Mouse (Mus musculus) lung, postnatal 0 days (tissue): Measurements from ENCODE around the gene Hax1. TPM values are rescaled to one million over a fixed set of nuclear protein-coding genes. Genes with fewer than 3 reads are reported as not detected.

Source experiments
- ATAC-seq: fragments of 200-750 bp; cut with Nextera tagmentation; 2 replicates; pipeline ENCODE4 v1.8.0; 2017; ENCODE audit warnings: moderate library complexity
- DNase-seq: peaks from one replicate; pipeline ENCODE4 v3.0.0-alpha.2; 2016; ENCODE audit warnings: low spot score
- H3K27ac ChIP-seq: fragments of 300-500 bp; sonication (generic); 2 replicates; pipeline ENCODE4 v1.5.1; 2014; ENCODE audit warnings: antibody characterized with exemption, mild to moderate bottlenecking, low read length, mixed read lengths
- H3K27me3 ChIP-seq: fragments of 300-500 bp; sonication (generic); replicated peaks from 2 replicates; pipeline ENCODE4 v1.6.1; 2014; ENCODE audit warnings: low read length, mixed read lengths; ENCODE audit not compliant: insufficient read depth
- H3K36me3 ChIP-seq: fragments of 300-500 bp; sonication (generic); 2 replicates; pipeline ENCODE4 v1.6.1; 2014; ENCODE audit warnings: low read length, mixed read lengths; ENCODE audit not compliant: insufficient read depth
- H3K4me1 ChIP-seq: fragments of 300-500 bp; sonication (generic); 2 replicates; pipeline ENCODE4 v1.6.1; 2014; ENCODE audit warnings: antibody characterized with exemption, low read depth, low read length, mixed read lengths; ENCODE audit not compliant: insufficient read depth
- H3K4me2 ChIP-seq: fragments of 300-500 bp; sonication (generic); replicated peaks from 2 replicates; pipeline ENCODE4 v1.6.1; 2014; ENCODE audit warnings: low read depth, mild to moderate bottlenecking, low read length, moderate library complexity, mixed read lengths
- H3K4me3 ChIP-seq: fragments of 300-500 bp; sonication (generic); 2 replicates; pipeline ENCODE4 v1.5.1; 2014; ENCODE audit warnings: low read depth, low read length
- H3K9ac ChIP-seq: fragments of 300-500 bp; sonication (generic); replicated peaks from 2 replicates; pipeline ENCODE4 v1.6.1; 2014; ENCODE audit warnings: low read depth, mild to moderate bottlenecking
- H3K9me3 ChIP-seq: fragments of 300-500 bp; sonication (generic); 2 replicates; pipeline ENCODE4 v1.6.1; 2016; ENCODE audit warnings: low read length, mixed read lengths
- CTCF ChIP-seq: IDR thresholded peaks from 2 replicates; pipeline ENCODE4 v1.5.1; 2016; ENCODE audit warnings: antibody characterized with exemption, mild to moderate bottlenecking
- EP300 ChIP-seq: IDR thresholded peaks from 2 replicates; pipeline ENCODE4 v1.6.1; 2016; ENCODE audit warnings: antibody characterized with exemption, mild to moderate bottlenecking, control low read depth
- whole genome bisulfite sequencing: fragments of 180-500 bp; shearing (Covaris S2); extraction: QIAGEN DNeasy Blood & Tissue Kit; methylation state at CpG from one replicate; pipeline ENCODE4 v1.1.7; 2014; 5-methylcytosine and 5-hydroxymethylcytosine counted together
- polyA plus RNA-seq: library from polyadenylated mRNA; unstranded; fragments of >200 nt; fragmentation: Nextera tagmentation; extraction: Ambion mirVana; gene quantifications from 2 replicates; pipeline ENCODE4 v1.2.1, GENCODE M21; 2015

The Hax1 gene
- polyA plus RNA-seq, 1 experiment from 2014 or later: 93.6 TPM

- TF ChIP-seq CTCF (no peak), EP300 (no peak)
- Histone ChIP-seq H3K4me2 (no peak overlapping the region), H3K4me1 (no peaks in the 10 kb centered on the region), H3K36me3 (no peaks in the 10 kb centered on the region), H3K27me3 (no peaks in the 10 kb centered on the region), H3K9me3 (no peaks in the 10 kb centered on the region), H3K27ac (no peak overlapping the region), H3K4me3 (no peak overlapping the region), H3K9ac (no peak overlapping the region)
- WGBS: 73% methylated on average over 5 of the region's 5 CpGs
- DNase-seq (no peak), ATAC-seq (no peak)
These were observed 16.2 kb downstream of the Hax1 start for GRCm38 (mm10) chr3:89982426-89982825.

- TF ChIP-seq EP300 (no peak), CTCF (no peak)
- Histone ChIP-seq H3K27me3 (no peaks in the 10 kb centered on the region), H3K36me3 (no peaks in the 10 kb centered on the region), H3K4me2 (no peak overlapping the region), H3K4me3 (no peak overlapping the region), H3K27ac (no peak overlapping the region), H3K4me1 (no peaks in the 10 kb centered on the region), H3K9me3 (no peaks in the 10 kb centered on the region), H3K9ac (no peak overlapping the region)
- DNase-seq: no peak
- ATAC-seq: no peak
These were observed 21.7 kb downstream of the Hax1 start for GRCm38 (mm10) chr3:89976859-89977258.

GRCm38 (mm10) chr3:89968509-89968908 is 30.1 kb downstream of the Hax1 start:
- Histone ChIP-seq H3K4me3 (no peak overlapping the region), H3K9ac (no peak overlapping the region), H3K4me1 (peaks cover 6% of the 10 kb centered on the region; the same call in 1 of the 2 replicates), H3K4me2 (no peak overlapping the region), H3K36me3 (no peaks in the 10 kb centered on the region), H3K27ac (no peak overlapping the region), H3K9me3 (no peaks in the 10 kb centered on the region), H3K27me3 (no peaks in the 10 kb centered on the region)
- 53% methylated on average over 7 of the region's 7 CpGs for WGBS
- TF ChIP-seq EP300 (no peak), CTCF (no peak)
- ATAC-seq (no peak), DNase-seq (no peak)

- H3K27me3 ChIP-seq: no peaks in the 10 kb centered on the region
- no peak for ATAC-seq
- peak; percentile 27 for DNase-seq
- H3K36me3 ChIP-seq: no peaks in the 10 kb centered on the region
- H3K9me3 ChIP-seq: no peaks in the 10 kb centered on the region
- H3K9ac ChIP-seq: no peak overlapping the region
- no peak overlapping the region for H3K27ac ChIP-seq
- H3K4me1 ChIP-seq: peaks cover 6% of the 10 kb centered on the region; the same call in 1 of the 2 replicates
- 74% methylated on average over 4 of the region's 4 CpGs for WGBS
- no peak overlapping the region for H3K4me2 ChIP-seq
- TF ChIP-seq EP300 (no peak), CTCF (peak; percentile 61)
- no peak overlapping the region for H3K4me3 ChIP-seq
These were observed 31.6 kb downstream of the Hax1 start for GRCm38 (mm10) chr3:89966946-89967345.

GRCm38 (mm10) chr3:89965972-89966371 is 32.6 kb downstream of the Hax1 start:
- no peaks in the 10 kb centered on the region for H3K36me3 ChIP-seq
- H3K27ac ChIP-seq: no peak overlapping the region
- no peak overlapping the region for H3K4me2 ChIP-seq
- TF ChIP-seq EP300 (no peak), CTCF (no peak)
- DNase-seq: no peak
- H3K27me3 ChIP-seq: no peaks in the 10 kb centered on the region
- ATAC-seq: no peak
- H3K4me1 ChIP-seq: peaks cover 16% of the 10 kb centered on the region; the same call in 1 of the 2 replicates
- WGBS: 82% methylated on average over 5 of the region's 5 CpGs
- no peak overlapping the region for H3K9ac ChIP-seq
- no peaks in the 10 kb centered on the region for H3K9me3 ChIP-seq
- H3K4me3 ChIP-seq: no peak overlapping the region

GRCm38 (mm10) chr3:89965557-89965956 is 33.0 kb downstream of the Hax1 start:
- Histone ChIP-seq H3K36me3 (no peaks in the 10 kb centered on the region), H3K27ac (no peak overlapping the region), H3K27me3 (no peaks in the 10 kb centered on the region), H3K9me3 (no peaks in the 10 kb centered on the region), H3K4me3 (no peak overlapping the region), H3K9ac (no peak overlapping the region), H3K4me1 (peaks cover 20% of the 10 kb centered on the region; the same call in 1 of the 2 replicates), H3K4me2 (no peak overlapping the region)
- TF ChIP-seq CTCF (no peak), EP300 (no peak)
- ATAC-seq (no peak), DNase-seq (no peak)
- 96% methylated on average over 8 of the region's 8 CpGs for WGBS
